Comparison of ENCODE assay signal across 8 mouse cellular contexts in the genomic region with DNA sequence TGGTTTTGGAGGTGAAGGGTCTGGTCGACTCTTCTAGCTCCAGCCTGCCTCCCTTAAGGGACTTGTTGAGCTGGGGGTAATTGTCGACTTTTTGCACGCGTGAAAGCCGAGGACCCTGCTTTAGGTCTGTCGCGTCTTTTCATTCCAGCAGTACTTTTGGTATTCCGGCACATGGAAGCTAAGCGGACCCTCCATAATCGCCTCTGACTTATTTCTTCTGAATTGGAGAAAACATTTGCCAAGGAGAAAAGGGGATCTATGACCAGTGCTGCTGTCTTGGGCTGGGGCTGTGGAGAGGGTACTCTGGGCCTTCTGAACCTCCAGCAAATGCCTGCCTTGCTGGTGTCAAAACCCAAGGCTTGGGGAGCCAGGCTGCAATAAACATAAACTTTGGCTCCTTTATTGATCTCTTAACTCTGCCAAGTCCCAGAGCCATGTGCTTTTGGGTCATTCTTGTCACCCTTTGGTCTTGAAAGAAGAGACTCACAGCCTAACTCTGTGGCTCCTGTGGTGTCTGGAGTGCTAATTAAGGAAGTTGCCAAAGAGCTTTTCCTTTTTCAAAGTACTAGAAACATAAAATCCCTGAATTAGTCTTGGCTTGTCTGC. TPM values are rescaled to one million over a fixed set of nuclear protein-coding genes. Genes with fewer than 3 reads are reported as not detected.
DNase-seq lines count a peak whose midpoint lies in the region; ATAC-seq and TF ChIP-seq lines count a peak whose summit lies in the region.

No protein-coding gene starts in this region.

- H3K27me3 ChIP-seq in heart, postnatal 0 days (ENCODE audit: control insufficient read depth, insufficient read depth, low read length), result no peaks in the 10 kb centered on the region
- no peaks in the 10 kb centered on the region for H3K27me3 ChIP-seq in liver, embryonic 16.5 days (ENCODE audit: control insufficient read depth, insufficient read depth, low read depth, low read length)

- peak overlapping the region; percentile 87 for H3K9ac ChIP-seq in heart, postnatal 0 days (replicated peaks; ENCODE audit: low read depth, low read length)
- peak overlapping the region; percentile 97 for H3K9ac ChIP-seq in liver, embryonic 16.5 days (ENCODE audit: low read depth, low read length)

- no peaks in the 10 kb centered on the region for H3K9me3 ChIP-seq in heart, postnatal 0 days (replicated peaks; ENCODE audit: control insufficient read depth, low read length)
- no peaks in the 10 kb centered on the region for H3K9me3 ChIP-seq in liver, embryonic 16.5 days (replicated peaks; ENCODE audit: control insufficient read depth, low read length)

- no peak for TF ChIP-seq POLR2A in bone marrow, adult 2 months (IDR thresholded peaks at IDR 0.05; ENCODE audit: borderline replicate concordance, control insufficient read depth, low read depth, low read length)

- H3K36me3 ChIP-seq in heart, postnatal 0 days (replicated peaks; ENCODE audit: control insufficient read depth, insufficient read depth, low read length), result 0 out of 2 replicates have a peak, but pooled peaks cover 4% of the 10 kb centered on the region
- no peaks in the 10 kb centered on the region for H3K36me3 ChIP-seq in liver, embryonic 16.5 days (ENCODE audit: control insufficient read depth, insufficient read depth)

- H3K4me2 ChIP-seq in heart, postnatal 0 days (ENCODE audit: low read depth, low read length), result peak overlapping the region; percentile 77
- H3K4me2 ChIP-seq in liver, embryonic 16.5 days (ENCODE audit: low read depth, low read length), result peak overlapping the region; percentile 79

- H3K27ac ChIP-seq in bone marrow, adult 2 months (ENCODE audit: control insufficient read depth, insufficient read depth, low read depth, low read length, poor library complexity), result peak overlapping the region; percentile 98
- peak overlapping the region; percentile 96 for H3K27ac ChIP-seq in heart, postnatal 0 days (ENCODE audit: low read depth)
- H3K27ac ChIP-seq in liver, embryonic 16.5 days (ENCODE audit: low read length), result peak overlapping the region; percentile 82

- no peak for ATAC-seq in heart, postnatal 0 days (ENCODE audit: insufficient read depth, low read depth)
- no peak for ATAC-seq in liver, embryonic 16.5 days (ENCODE audit: low read depth)

- TF ChIP-seq CTCF in bone marrow, adult 2 months (IDR thresholded peaks at IDR 0.05; ENCODE audit: control insufficient read depth, insufficient read depth, low read length), result no peak
- no peak for TF ChIP-seq CTCF in heart, postnatal 0 days (IDR thresholded peaks at IDR 0.05; ENCODE audit: low read depth)

- WGBS in bone marrow, adult 2 months, result under 1% methylated on average over 10 of the region's 10 CpGs
- 2% methylated on average over 10 of the region's 10 CpGs for WGBS in heart, postnatal 0 days
- 3% methylated on average over 10 of the region's 10 CpGs for WGBS in liver, embryonic 16.5 days (ENCODE audit: insufficient replicate concordance)

- peak; percentile 28 for DNase-seq in kidney, adult 9 months
- DNase-seq in kidney, postnatal 10 days, result no peak
- DNase-seq in heart, postnatal 0 days (ENCODE audit: low spot score), result peak; percentile 25
- DNase-seq in layer of hippocampus, adult 9-10 months (ENCODE audit: low spot score), result no peak
- DNase-seq in thymus, postnatal 14 days, result no peak
- DNase-seq in cerebellum, postnatal 4 days (ENCODE audit: low spot score in 2 of 2), result no peak

- TF ChIP-seq EP300 in heart, postnatal 0 days (IDR thresholded peaks at IDR 0.05; ENCODE audit: low read depth), result no peak

- peak overlapping the region; percentile 88 for H3K4me3 ChIP-seq in bone marrow, adult 2 months (replicated peaks; ENCODE audit: control insufficient read depth, low read depth, low read length)
- peak overlapping the region; percentile 95 for H3K4me3 ChIP-seq in heart, postnatal 0 days (ENCODE audit: low read depth, low read length)
- H3K4me3 ChIP-seq in liver, embryonic 16.5 days (ENCODE audit: low read depth, low read length), result peak overlapping the region; percentile 98

- peaks cover 1% of the 10 kb centered on the region; the same call in 1 of the 2 replicates for H3K4me1 ChIP-seq in bone marrow, adult 2 months (ENCODE audit: control insufficient read depth, insufficient read depth, low read length)
- H3K4me1 ChIP-seq in heart, postnatal 0 days (ENCODE audit: control insufficient read depth, insufficient read depth), result peaks cover 12% of the 10 kb centered on the region
- H3K4me1 ChIP-seq in liver, embryonic 16.5 days (ENCODE audit: control insufficient read depth, low read depth, low read length), result peaks cover 12% of the 10 kb centered on the region

RNA-seq across cellular contexts. Expression of a gene that starts 0.7 kb away (rescaled TPM):
- not detected in 2 replicates for polyA plus RNA-seq in bone marrow, adult 2 months (2011; ENCODE audit: insufficient read depth, insufficient read length, low replicate concordance, missing spikeins)
- total RNA-seq in heart, postnatal 0 days (2014; rRNA removed; ENCODE audit: low replicate concordance), result not detected in 2 replicates
- polyA plus RNA-seq in heart, postnatal 0 days (2015; fragmentation: Nextera tagmentation; extraction: Ambion mirVana), result 0.93 and 1.2 TPM in 2 replicates
- polyA plus RNA-seq in liver, embryonic 16.5 days (2015; fragmentation: Nextera tagmentation; extraction: Ambion mirVana), result 0.71 and 0.98 TPM in 2 replicates

RNA-seq across cellular contexts. Expression of a gene that starts 0.8 kb away (rescaled TPM):
- polyA plus RNA-seq in bone marrow, adult 2 months (2011; ENCODE audit: insufficient read depth, insufficient read length, low replicate concordance, missing spikeins), result 4.8 and 19.2 TPM in 2 replicates
- 7.4 and 9.2 TPM in 2 replicates for total RNA-seq in heart, postnatal 0 days (2014; rRNA removed; ENCODE audit: low replicate concordance)
- 3.3 and 4.3 TPM in 2 replicates for polyA plus RNA-seq in heart, postnatal 0 days (2015; fragmentation: Nextera tagmentation; extraction: Ambion mirVana)
- polyA plus RNA-seq in liver, embryonic 16.5 days (2015; fragmentation: Nextera tagmentation; extraction: Ambion mirVana), result 2.2 and 2.5 TPM in 2 replicates

RNA-seq across cellular contexts. Expression of a gene that starts 13.0 kb away (rescaled TPM):
- polyA plus RNA-seq in bone marrow, adult 2 months (2011; ENCODE audit: insufficient read depth, insufficient read length, low replicate concordance, missing spikeins), result 14.0 and 42.4 TPM in 2 replicates
- total RNA-seq in heart, postnatal 0 days (2014; rRNA removed; ENCODE audit: low replicate concordance), result 23.6 and 24.2 TPM in 2 replicates
- polyA plus RNA-seq in heart, postnatal 0 days (2015; fragmentation: Nextera tagmentation; extraction: Ambion mirVana), result 32.2 and 33.0 TPM in 2 replicates
- polyA plus RNA-seq in liver, embryonic 16.5 days (2015; fragmentation: Nextera tagmentation; extraction: Ambion mirVana), result 22.7 and 24.1 TPM in 2 replicates

RNA-seq across cellular contexts. Expression of a gene that starts 23.3 kb away (rescaled TPM):
- polyA plus RNA-seq in bone marrow, adult 2 months (2011; ENCODE audit: insufficient read depth, insufficient read length, low replicate concordance, missing spikeins), result 4.3 and 8.0 TPM in 2 replicates
- 3.2 and 4.0 TPM in 2 replicates for total RNA-seq in heart, postnatal 0 days (2014; rRNA removed; ENCODE audit: low replicate concordance)
- polyA plus RNA-seq in heart, postnatal 0 days (2015; fragmentation: Nextera tagmentation; extraction: Ambion mirVana), result 9.2 and 10.0 TPM in 2 replicates
- polyA plus RNA-seq in liver, embryonic 16.5 days (2015; fragmentation: Nextera tagmentation; extraction: Ambion mirVana), result 1.8 and 1.9 TPM in 2 replicates

RNA-seq across cellular contexts. Expression of a gene that starts 23.4 kb away (rescaled TPM):
- 5.5 and 12.5 TPM in 2 replicates for polyA plus RNA-seq in bone marrow, adult 2 months (2011; ENCODE audit: insufficient read depth, insufficient read length, low replicate concordance, missing spikeins)
- total RNA-seq in heart, postnatal 0 days (2014; rRNA removed; ENCODE audit: low replicate concordance), result 5.6 and 18.4 TPM in 2 replicates
- polyA plus RNA-seq in heart, postnatal 0 days (2015; fragmentation: Nextera tagmentation; extraction: Ambion mirVana), result 14.9 and 16.2 TPM in 2 replicates
- polyA plus RNA-seq in liver, embryonic 16.5 days (2015; fragmentation: Nextera tagmentation; extraction: Ambion mirVana), result 5.7 and 6.5 TPM in 2 replicates

Comparison
In these comparisons a context has a peak if more than half of its experiments do, and no peak if none do; other contexts are left out.
1. DNase-seq: peak in kidney, adult 9 months (single experiment) and heart, postnatal 0 days (single experiment); none in kidney, postnatal 10 days (single experiment), layer of hippocampus, adult 9-10 months (single experiment), thymus, postnatal 14 days (single experiment) and cerebellum, postnatal 4 days (0 of 2).
2. Peak in every context shown above with its lines, with median percentiles within 50 percentile points of each other: H3K27ac ChIP-seq and H3K4me3 ChIP-seq.